Mouse (Mus musculus): ENCODE results near the gene Ak7. TPM values are rescaled to one million over a fixed set of nuclear protein-coding genes. Genes with fewer than 3 reads are reported as not detected.
A peak's percentile ranks its signal among the peaks of the same experiment; 100 is the strongest.

The Ak7 gene
- total and polyA plus RNA-seq, 2 experiments = 0.09 TPM; not detected in 1

GRCm38 (mm10) chr12:105805790-105806189, 100.0 kb downstream of the Ak7 start:
- Histone ChIP-seq H3K9ac (ENCODE audit: low read depth, low read length) (peak overlapping the region; percentile 21; the same call in 1 of the 2 replicates), H3K36me3 (ENCODE audit: control insufficient read depth, insufficient read depth, low read length) (peaks cover 65% of the 10 kb centered on the region), H3K27ac (replicated peaks; ENCODE audit: insufficient read depth, low read depth, low read length) (0 out of 2 replicates have a peak overlapping the region, but pooled peaks have one; percentile 39), H3K4me3 (ENCODE audit: insufficient read depth, low read depth, low read length) (no peak overlapping the region), H3K27me3 (ENCODE audit: control insufficient read depth, insufficient read depth, low read length) (no peaks in the 10 kb centered on the region), H3K4me1 (ENCODE audit: control insufficient read depth, insufficient read depth, low read length) (peaks cover 8% of the 10 kb centered on the region), H3K79me2 (ENCODE audit: control insufficient read depth, insufficient read depth, low read length) (peaks cover 20% of the 10 kb centered on the region; the same call in 1 of the 2 replicates)
- DNase-seq (ENCODE audit: extremely low read depth, low read depth, low spot score) = peak; percentile 41
- WGBS = 31% methylated on average over 3 of the region's 3 CpGs
- no peak for TF ChIP-seq CTCF (IDR thresholded peaks at IDR 0.05; ENCODE audit: low read depth, low read length)
- TF ChIP-seq POLR2A (IDR thresholded peaks at IDR 0.05; ENCODE audit: extremely low read depth, insufficient read depth, low read length) = no peak

- TF ChIP-seq CTCF (IDR thresholded peaks at IDR 0.05; ENCODE audit: low read depth, low read length) (no peak), POLR2A (IDR thresholded peaks at IDR 0.05; ENCODE audit: extremely low read depth, insufficient read depth, low read length) (no peak)
- WGBS = 73% methylated on average over 3 of the region's 3 CpGs
- Histone ChIP-seq H3K27ac (replicated peaks; ENCODE audit: insufficient read depth, low read depth, low read length) (no peak overlapping the region), H3K79me2 (ENCODE audit: control insufficient read depth, insufficient read depth, low read length) (peaks cover 17% of the 10 kb centered on the region; the same call in 1 of the 2 replicates), H3K9ac (ENCODE audit: low read depth, low read length) (no peak overlapping the region), H3K4me1 (ENCODE audit: control insufficient read depth, insufficient read depth, low read length) (peaks cover 8% of the 10 kb centered on the region), H3K27me3 (ENCODE audit: control insufficient read depth, insufficient read depth, low read length) (no peaks in the 10 kb centered on the region), H3K4me3 (ENCODE audit: insufficient read depth, low read depth, low read length) (no peak overlapping the region), H3K36me3 (ENCODE audit: control insufficient read depth, insufficient read depth, low read length) (peaks cover 66% of the 10 kb centered on the region)
- DNase-seq (ENCODE audit: extremely low read depth, low read depth, low spot score) = no peak
Measured at GRCm38 (mm10) chr12:105806205-105806604, 100.4 kb downstream of the Ak7 start.

- Histone ChIP-seq H3K79me2 (ENCODE audit: control insufficient read depth, insufficient read depth, low read length) (peaks cover 16% of the 10 kb centered on the region; the same call in 1 of the 2 replicates), H3K9ac (ENCODE audit: low read depth, low read length) (no peak overlapping the region), H3K27ac (replicated peaks; ENCODE audit: insufficient read depth, low read depth, low read length) (no peak overlapping the region), H3K36me3 (ENCODE audit: control insufficient read depth, insufficient read depth, low read length) (peaks cover 73% of the 10 kb centered on the region), H3K4me1 (ENCODE audit: control insufficient read depth, insufficient read depth, low read length) (peaks cover 8% of the 10 kb centered on the region), H3K4me3 (ENCODE audit: insufficient read depth, low read depth, low read length) (no peak overlapping the region), H3K27me3 (ENCODE audit: control insufficient read depth, insufficient read depth, low read length) (no peaks in the 10 kb centered on the region)
- 84% methylated on average over 7 of the region's 7 CpGs for WGBS
- TF ChIP-seq POLR2A (IDR thresholded peaks at IDR 0.05; ENCODE audit: extremely low read depth, insufficient read depth, low read length) = no peak
- TF ChIP-seq CTCF (IDR thresholded peaks at IDR 0.05; ENCODE audit: low read depth, low read length) = no peak
- no peak for DNase-seq (ENCODE audit: extremely low read depth, low read depth, low spot score)
Measured at GRCm38 (mm10) chr12:105807416-105807815, 101.6 kb downstream of the Ak7 start.

GRCm38 (mm10) chr12:105808945-105809344, 103.2 kb downstream of the Ak7 start:
- Histone ChIP-seq H3K27ac (replicated peaks; ENCODE audit: insufficient read depth, low read depth, low read length) (no peak overlapping the region), H3K4me3 (ENCODE audit: insufficient read depth, low read depth, low read length) (no peak overlapping the region), H3K4me1 (ENCODE audit: control insufficient read depth, insufficient read depth, low read length) (peaks cover 8% of the 10 kb centered on the region), H3K27me3 (ENCODE audit: control insufficient read depth, insufficient read depth, low read length) (no peaks in the 10 kb centered on the region), H3K9ac (ENCODE audit: low read depth, low read length) (no peak overlapping the region), H3K36me3 (ENCODE audit: control insufficient read depth, insufficient read depth, low read length) (peaks cover 72% of the 10 kb centered on the region), H3K79me2 (ENCODE audit: control insufficient read depth, insufficient read depth, low read length) (peaks cover 11% of the 10 kb centered on the region; the same call in 1 of the 2 replicates)
- DNase-seq (ENCODE audit: extremely low read depth, low read depth, low spot score) = no peak
- TF ChIP-seq CTCF (IDR thresholded peaks at IDR 0.05; ENCODE audit: low read depth, low read length) (no peak), POLR2A (IDR thresholded peaks at IDR 0.05; ENCODE audit: extremely low read depth, insufficient read depth, low read length) (no peak)
- WGBS = 57% methylated on average over 3 of the region's 3 CpGs

GRCm38 (mm10) chr12:105810608-105811007, 104.8 kb downstream of the Ak7 start:
- WGBS = 50% methylated on average over 6 of the region's 6 CpGs
- Histone ChIP-seq H3K9ac (ENCODE audit: low read depth, low read length) (no peak overlapping the region), H3K27me3 (ENCODE audit: control insufficient read depth, insufficient read depth, low read length) (no peaks in the 10 kb centered on the region), H3K36me3 (ENCODE audit: control insufficient read depth, insufficient read depth, low read length) (peaks cover 71% of the 10 kb centered on the region), H3K27ac (replicated peaks; ENCODE audit: insufficient read depth, low read depth, low read length) (no peak overlapping the region), H3K4me3 (ENCODE audit: insufficient read depth, low read depth, low read length) (no peak overlapping the region), H3K79me2 (ENCODE audit: control insufficient read depth, insufficient read depth, low read length) (peaks cover 7% of the 10 kb centered on the region; the same call in 1 of the 2 replicates), H3K4me1 (ENCODE audit: control insufficient read depth, insufficient read depth, low read length) (peaks cover 5% of the 10 kb centered on the region)
- TF ChIP-seq POLR2A (IDR thresholded peaks at IDR 0.05; ENCODE audit: extremely low read depth, insufficient read depth, low read length) (no peak), CTCF (IDR thresholded peaks at IDR 0.05; ENCODE audit: low read depth, low read length) (no peak)
- no peak for DNase-seq (ENCODE audit: extremely low read depth, low read depth, low spot score)

- WGBS = 89% methylated on average over 6 of the region's 6 CpGs
- H3K4me3 ChIP-seq (ENCODE audit: insufficient read depth, low read depth, low read length) = no peak overlapping the region
- peaks cover 7% of the 10 kb centered on the region for H3K79me2 ChIP-seq (ENCODE audit: control insufficient read depth, insufficient read depth, low read length)
- H3K4me1 ChIP-seq (ENCODE audit: control insufficient read depth, insufficient read depth, low read length) = no peaks in the 10 kb centered on the region
- TF ChIP-seq CTCF (IDR thresholded peaks at IDR 0.05; ENCODE audit: low read depth, low read length) (no peak), POLR2A (IDR thresholded peaks at IDR 0.05; ENCODE audit: extremely low read depth, insufficient read depth, low read length) (no peak)
- no peak overlapping the region for H3K27ac ChIP-seq (replicated peaks; ENCODE audit: insufficient read depth, low read depth, low read length)
- H3K36me3 ChIP-seq (ENCODE audit: control insufficient read depth, insufficient read depth, low read length) = peaks cover 59% of the 10 kb centered on the region
- no peak for DNase-seq (ENCODE audit: extremely low read depth, low read depth, low spot score)
- H3K27me3 ChIP-seq (ENCODE audit: control insufficient read depth, insufficient read depth, low read length) = no peaks in the 10 kb centered on the region
- no peak overlapping the region for H3K9ac ChIP-seq (ENCODE audit: low read depth, low read length)
Measured at GRCm38 (mm10) chr12:105813957-105814356, 108.2 kb downstream of the Ak7 start.

All from liver, adult 2 months (tissue).